Mouse (Mus musculus) ES-E14 (cell line): Measurements from ENCODE around the gene Gtpbp1. TPM values are rescaled to one million over a fixed set of nuclear protein-coding genes. Genes with fewer than 3 reads are reported as not detected.

Experiments used
- DNase-seq: peaks from one replicate; pipeline ENCODE4 v3.0.0-alpha.2; 2013; ENCODE audit warnings: low read depth, low spot score
- H3K27ac ChIP-seq: 2 replicates; pipeline ENCODE4 v1.5.1; 2012; ENCODE audit warnings: low read depth, mild to moderate bottlenecking, low read length, moderate library complexity, mixed read lengths; ENCODE audit not compliant: poor library complexity, insufficient read depth, severe bottlenecking
- H3K36me3 ChIP-seq: 2 replicates; pipeline ENCODE4 v1.6.1; 2012; ENCODE audit warnings: mild to moderate bottlenecking, low read length, moderate library complexity, mixed read lengths; ENCODE audit not compliant: control insufficient read depth, poor library complexity, insufficient read depth, severe bottlenecking
- H3K4me1 ChIP-seq, 2 experiments: fragments of 150-350 bp in 1 of 2; sonication (generic) in 1 of 2; 2 replicates each; pipeline ENCODE4 v1.6.1; 2012; ENCODE audit warnings: low read length in 2 of 2, mild to moderate bottlenecking in 1 of 2, mixed read lengths in 1 of 2; ENCODE audit not compliant: control insufficient read depth in 2 of 2, insufficient read depth in 2 of 2, poor library complexity in 1 of 2
- H3K4me3 ChIP-seq, 2 experiments: fragments of 150-350 bp in 1 of 2; sonication (generic) in 1 of 2; 2 replicates each; pipeline ENCODE4 v1.5.1; 2012; ENCODE audit warnings: low read length in 2 of 2, low read depth in 1 of 2, mild to moderate bottlenecking in 1 of 2, mixed read lengths in 1 of 2; ENCODE audit not compliant: insufficient read depth in 1 of 2, poor library complexity in 1 of 2, severe bottlenecking in 1 of 2
- H3K9ac ChIP-seq: 2 replicates; pipeline ENCODE4 v1.6.1; 2012; ENCODE audit warnings: low read depth, mild to moderate bottlenecking, low read length, mixed read lengths; ENCODE audit not compliant: poor library complexity, insufficient read depth, severe bottlenecking
- H3K9me3 ChIP-seq: fragments of 150-350 bp; sonication (generic); 2 replicates; pipeline ENCODE4 v1.6.1; 2012; ENCODE audit warnings: low read depth, mild to moderate bottlenecking, low read length; ENCODE audit not compliant: control insufficient read depth, insufficient read depth
- CHD2 ChIP-seq: IDR thresholded peaks from 2 replicates; pipeline ENCODE4 v1.6.1; 2014; ENCODE audit warnings: mild to moderate bottlenecking, low read depth, low read length, inconsistent platforms
- HCFC1 ChIP-seq: IDR thresholded peaks from 2 replicates; pipeline ENCODE4 v1.6.1; 2012; ENCODE audit warnings: low read length, inconsistent platforms, borderline replicate concordance; ENCODE audit not compliant: insufficient read depth
- MAFK ChIP-seq: IDR thresholded peaks from 2 replicates; pipeline ENCODE4 v1.6.1; 2014; ENCODE audit warnings: mild to moderate bottlenecking, low read depth, low read length, inconsistent platforms; ENCODE audit not compliant: insufficient read depth
- ZC3H11A ChIP-seq: IDR thresholded peaks from 2 replicates; pipeline ENCODE4 v1.6.1; 2012; ENCODE audit warnings: low read depth, mild to moderate bottlenecking, inconsistent platforms, low read length, borderline replicate concordance
- ZNF384 ChIP-seq: IDR thresholded peaks from 2 replicates; pipeline ENCODE4 v1.6.1; 2012; ENCODE audit warnings: low read depth, low read length, inconsistent platforms
- in situ Hi-C, 2 experiments: fragments of 600-800 bp; cut with MboI; formaldehyde crosslinking; loops; one replicate each; pipeline ENCODE4 v1.15.1; 2025; ENCODE audit warnings: low sequenced_read_pairs in 2 of 2, inconsistent platforms in 1 of 2; ENCODE audit not compliant: unreplicated experiment in 2 of 2
- total RNA-seq: library from RNA; depleted of rRNA; stranded (reverse); fragments of 300-350 nt; gene quantifications from 2 replicates; pipeline ENCODE4 v1.2.3, GENCODE M21; 2012

Gtpbp1 gene
- total RNA-seq, 1 experiment: 48.1 TPM

- Histone ChIP-seq H3K9ac (peak within 1 kb of the TSS; percentile 89), H3K27ac (peak within 1 kb of the TSS; percentile 87), H3K36me3 (peaks cover 9% of the 10 kb centered on the region; the same call in 1 of the 2 replicates), H3K9me3 (no peaks in the 10 kb centered on the region), H3K4me1 (no peaks in the 10 kb centered on the region), H3K4me3 (peak within 1 kb of the TSS; percentile 66 to 90)
- TF ChIP-seq ZC3H11A (no peak), CHD2 (no peak), HCFC1 (peak; percentile 50; the same call in 1 of the 2 replicates), MAFK (no peak), ZNF384 (no peak)
- in situ Hi-C loops: no loop called here
- DNase-seq: peak; percentile 90
These were observed 31.9 kb upstream of the Gtpbp1 start, which contains the start of the genes Fam227a and Cby1 for GRCm38 (mm10) chr15:79658531-79659375. Gene Fam227a (minus strand): TSS chr15:79658956. Gene Cby1 (plus strand): TSS chr15:79659199.

GRCm38 (mm10) chr15:79661852-79662251 lies 28.8 kb upstream of the Gtpbp1 start:
- Histone ChIP-seq H3K4me1 (no peaks in the 10 kb centered on the region), H3K9me3 (no peaks in the 10 kb centered on the region), H3K27ac (no peak overlapping the region), H3K4me3 (no peak overlapping the region), H3K9ac (no peak overlapping the region), H3K36me3 (peaks cover 14% of the 10 kb centered on the region; the same call in 1 of the 2 replicates)
- no peak for TF ChIP-seq MAFK
- no peak for TF ChIP-seq CHD2
- TF ChIP-seq ZNF384: no peak
- TF ChIP-seq ZC3H11A: no peak
- no peak for TF ChIP-seq HCFC1
- peak; percentile 75 for DNase-seq
- in situ Hi-C loops: no loop called here

GRCm38 (mm10) chr15:79664666-79665065 lies 26.0 kb upstream of the Gtpbp1 start:
- no peaks in the 10 kb centered on the region for H3K4me1 ChIP-seq
- H3K9ac ChIP-seq: no peak overlapping the region
- no peak overlapping the region for H3K27ac ChIP-seq
- DNase-seq: no peak
- no peaks in the 10 kb centered on the region for H3K9me3 ChIP-seq
- in situ Hi-C loops: no loop called here
- H3K36me3 ChIP-seq: peaks cover 14% of the 10 kb centered on the region; the same call in 1 of the 2 replicates
- H3K4me3 ChIP-seq: no peak overlapping the region
- TF ChIP-seq HCFC1: no peak
- no peak for TF ChIP-seq CHD2
- no peak for TF ChIP-seq MAFK
- TF ChIP-seq ZNF384: no peak
- TF ChIP-seq ZC3H11A: no peak

DNA sequence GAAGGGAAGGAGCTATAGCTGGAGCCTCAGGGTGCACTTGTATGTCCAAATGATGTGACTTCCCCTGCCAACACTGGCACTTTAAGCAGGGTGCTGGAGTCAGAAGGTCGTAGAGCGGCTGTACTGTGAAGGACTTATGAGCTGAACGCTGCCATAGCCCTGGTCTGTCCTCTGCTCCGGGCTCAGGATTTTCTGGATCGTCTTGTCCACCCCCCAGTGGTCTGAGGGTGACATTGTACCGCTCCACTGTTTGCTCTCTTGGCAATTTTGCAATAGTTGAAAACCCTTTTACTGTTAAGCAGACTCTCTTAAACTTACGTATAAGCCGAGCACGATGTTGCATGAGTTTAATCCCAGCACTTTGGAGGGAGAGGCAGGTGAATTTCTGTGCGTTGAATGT lies 21.4 kb upstream of the Gtpbp1 start:
- Histone ChIP-seq H3K4me1 (0 out of 4 replicates have a peak, but pooled peaks cover 0 to 2% of the 10 kb centered on the region in 2 experiments), H3K4me3 (no peak overlapping the region), H3K9me3 (no peaks in the 10 kb centered on the region), H3K9ac (no peak overlapping the region), H3K36me3 (peaks cover 11% of the 10 kb centered on the region), H3K27ac (no peak overlapping the region)
- no peak for DNase-seq
- TF ChIP-seq ZNF384: no peak
- TF ChIP-seq HCFC1: no peak
- no peak for TF ChIP-seq MAFK
- no peak for TF ChIP-seq ZC3H11A
- no peak for TF ChIP-seq CHD2
- in situ Hi-C loops: no loop called here
